Mouse (Mus musculus) erythroblast, adult 5-6 weeks (primary cell): ENCODE measurements around the gene Aurkaip1. TPM values are rescaled to one million over a fixed set of nuclear protein-coding genes. Genes with fewer than 3 reads are reported as not detected.

ENCODE experiments used
- ATAC-seq: replicated peaks from 2 replicates; pipeline ENCODE4 v1.8.0; 2016; ENCODE audit warnings: moderate number of reproducible peaks, mild to moderate bottlenecking, moderate TSS enrichment, inconsistent platforms; ENCODE audit not compliant: poor library complexity, low FRiP score, severe bottlenecking
- total RNA-seq, 2 experiments: library from RNA; stranded (forward) in 1 of 2; stranded (reverse) in 1 of 2; fragments of 150-400 nt in 1 of 2; fragments of 200-764, 138-1000 nt in 1 of 2; gene quantifications; 2 replicates each; pipeline versions ENCODE4 v1.2.3 to v1.2.4; 2015 to 2017; ENCODE audit warnings: low replicate concordance in 2 of 2

Aurkaip1 gene
- total RNA-seq, 2 experiments from 2014 or later, result 25.0 to 56.0 TPM

DNA sequence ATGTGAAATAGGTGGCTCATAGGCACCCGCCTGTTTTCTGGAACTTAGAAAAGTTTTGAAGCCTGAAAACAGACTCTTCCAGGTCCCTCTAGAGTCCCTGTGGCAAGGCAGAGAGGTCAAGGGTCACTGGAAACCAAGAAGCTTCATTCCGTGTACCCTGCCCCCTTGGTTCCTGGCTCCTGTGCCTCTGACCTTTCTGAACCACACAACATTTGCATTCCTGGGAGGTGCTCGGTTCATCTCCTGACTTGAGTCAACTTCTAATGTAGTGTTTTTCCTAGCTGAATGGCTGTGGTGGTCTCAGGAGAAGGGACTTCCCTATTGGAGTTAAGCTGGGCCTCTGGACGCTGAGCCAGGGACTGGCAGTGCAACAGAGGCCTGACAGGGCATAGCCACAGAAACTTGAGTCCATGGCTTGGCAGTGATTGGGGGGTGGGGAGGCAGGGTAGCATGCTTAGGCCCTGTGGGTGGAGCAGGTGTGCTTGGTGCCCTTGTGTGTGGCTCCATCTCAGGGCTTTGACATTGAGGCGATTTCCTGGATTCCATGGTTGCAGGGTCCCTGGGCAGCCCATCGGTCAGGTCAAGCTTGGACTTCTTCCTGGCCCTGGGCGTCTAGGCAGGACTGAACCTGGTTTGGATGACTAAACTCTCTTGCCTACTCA lies 17.5 kb downstream of the Aurkaip1 start:
- no peak for ATAC-seq

DNA sequence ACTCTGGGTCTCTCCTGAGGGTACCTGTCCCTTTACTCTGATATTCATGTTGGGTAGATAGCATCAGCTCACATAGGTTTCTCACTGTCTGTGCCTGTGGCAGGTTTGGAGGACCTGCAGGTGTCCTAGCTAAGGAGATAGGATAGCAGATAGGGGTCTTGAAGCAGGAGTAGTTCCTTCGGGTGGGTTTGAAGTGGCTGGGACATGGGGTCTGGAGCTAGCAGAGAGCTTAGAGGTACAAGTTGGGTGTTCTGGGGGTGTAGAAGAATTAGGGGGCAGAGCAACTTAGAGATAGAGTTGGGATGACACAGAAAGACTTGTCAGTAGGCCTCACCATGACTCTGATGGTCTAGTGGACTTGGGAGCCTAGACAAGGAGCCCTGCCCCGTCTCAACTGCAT lies 18.3 kb downstream of the Aurkaip1 start:
- ATAC-seq, result no peak

DNA sequence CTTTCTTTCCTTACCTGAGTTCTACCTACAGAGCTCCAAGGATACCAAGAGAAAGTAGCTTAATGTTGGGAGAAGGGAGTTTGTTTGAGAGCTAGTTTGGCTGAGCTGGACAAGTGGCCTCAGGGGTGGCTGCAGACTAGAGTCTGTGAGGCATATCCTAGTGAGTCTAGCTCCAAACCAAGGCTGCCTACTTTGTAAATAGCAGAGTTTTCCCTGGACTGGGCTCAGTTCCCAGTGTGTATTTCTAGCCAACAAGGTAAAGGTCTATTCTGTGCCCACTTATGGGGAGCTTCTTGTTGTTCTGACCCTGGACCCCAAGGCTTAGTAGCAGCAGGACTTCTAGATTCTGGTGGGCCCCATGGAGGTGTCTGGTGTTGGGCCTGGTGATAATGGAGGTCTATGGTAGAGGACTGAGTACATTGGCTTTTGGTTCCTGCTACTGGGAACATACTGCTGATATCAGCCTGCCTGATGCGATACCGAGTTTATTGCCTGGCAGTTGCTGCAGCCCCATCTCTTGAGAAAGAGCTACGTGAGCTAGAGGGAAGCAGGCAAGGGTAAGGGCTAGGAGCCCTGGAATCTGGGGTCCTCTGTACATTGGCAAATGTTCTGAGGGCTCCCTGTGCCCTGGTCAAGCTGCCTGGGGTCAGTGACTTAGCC lies 18.9 kb downstream of the Aurkaip1 start:
- no peak for ATAC-seq

DNA sequence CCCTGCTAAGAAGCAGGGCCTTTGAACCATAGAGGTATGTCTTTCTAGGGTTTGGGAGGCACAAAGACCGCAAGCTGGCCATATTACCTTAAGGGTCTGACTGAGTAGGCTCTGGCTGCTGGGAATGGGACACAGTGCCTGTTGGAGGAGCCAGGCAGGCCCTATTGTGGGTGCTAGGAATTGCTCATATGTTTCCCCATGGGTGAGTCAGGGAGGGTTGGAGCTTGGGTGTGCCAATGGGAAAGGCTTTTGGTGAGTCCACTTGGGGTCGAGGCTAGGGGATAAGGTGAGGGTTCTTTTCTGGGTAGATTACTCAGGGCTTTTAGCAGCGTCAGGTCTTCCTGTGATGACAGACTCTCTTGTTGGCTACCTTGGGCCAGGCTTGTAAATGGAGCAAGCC lies 20.3 kb downstream of the Aurkaip1 start:
- ATAC-seq, result no peak

DNA sequence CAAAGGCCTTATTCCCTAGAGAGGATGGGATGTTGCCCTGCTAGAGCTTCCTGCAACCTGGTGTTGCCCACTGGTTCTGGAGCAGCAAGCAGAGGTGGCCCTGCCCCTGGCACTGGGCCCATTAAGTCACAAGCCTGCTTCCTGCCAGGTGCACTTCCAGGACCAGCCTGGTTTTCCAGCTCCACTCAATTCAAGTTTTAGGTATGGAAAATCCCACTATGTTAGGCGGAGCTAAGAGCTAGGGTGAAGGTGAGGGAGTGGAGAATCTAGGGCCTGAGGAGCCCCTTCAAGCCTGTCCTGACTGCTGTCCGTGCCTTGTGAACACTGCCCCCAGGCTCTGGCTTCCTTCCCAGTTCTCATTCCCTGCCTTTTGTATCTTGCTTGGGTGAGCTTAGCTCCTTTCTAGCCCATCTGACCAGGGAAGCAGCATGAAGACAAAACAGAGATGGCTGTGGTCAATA lies 20.9 kb downstream of the Aurkaip1 start:
- ATAC-seq, result no peak

DNA sequence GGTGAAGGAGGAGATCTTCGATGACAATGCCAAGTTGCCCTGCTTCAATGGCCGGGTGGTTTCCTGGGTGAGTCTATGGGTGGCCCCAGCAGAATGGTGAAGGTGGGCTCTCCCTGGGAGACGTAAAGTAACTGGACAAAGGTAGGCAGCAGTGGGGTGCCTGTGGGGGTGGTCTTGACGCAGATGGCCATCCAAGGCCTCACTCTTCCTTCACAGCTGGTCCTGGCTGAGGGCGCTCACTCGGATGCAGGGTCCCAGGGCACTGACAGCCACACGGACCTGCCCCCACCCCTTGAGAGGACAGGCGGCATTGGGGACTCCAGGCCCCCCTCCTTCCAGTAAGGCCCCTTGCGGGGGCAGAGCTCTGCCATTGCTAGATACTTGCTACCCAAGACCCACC lies 22.3 kb downstream of the Aurkaip1 start:
- no peak for ATAC-seq

DNA sequence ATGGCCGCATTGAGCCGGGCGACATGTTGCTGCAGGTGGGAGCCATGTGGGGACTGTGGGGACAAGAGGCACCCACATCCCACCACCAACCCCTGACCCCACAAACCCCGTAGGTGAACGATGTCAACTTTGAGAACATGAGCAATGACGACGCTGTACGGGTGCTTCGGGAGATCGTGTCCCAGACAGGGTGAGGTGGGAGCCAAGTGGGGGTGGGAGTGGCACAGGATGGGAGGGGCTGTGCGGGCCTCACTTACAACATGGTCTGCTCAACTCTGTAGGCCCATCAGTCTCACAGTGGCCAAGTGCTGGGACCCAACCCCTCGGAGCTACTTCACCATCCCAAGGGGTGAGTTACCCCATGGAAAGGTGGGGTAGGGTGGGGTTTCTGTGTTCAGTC lies 23.9 kb downstream of the Aurkaip1 start:
- ATAC-seq, result no peak

DNA sequence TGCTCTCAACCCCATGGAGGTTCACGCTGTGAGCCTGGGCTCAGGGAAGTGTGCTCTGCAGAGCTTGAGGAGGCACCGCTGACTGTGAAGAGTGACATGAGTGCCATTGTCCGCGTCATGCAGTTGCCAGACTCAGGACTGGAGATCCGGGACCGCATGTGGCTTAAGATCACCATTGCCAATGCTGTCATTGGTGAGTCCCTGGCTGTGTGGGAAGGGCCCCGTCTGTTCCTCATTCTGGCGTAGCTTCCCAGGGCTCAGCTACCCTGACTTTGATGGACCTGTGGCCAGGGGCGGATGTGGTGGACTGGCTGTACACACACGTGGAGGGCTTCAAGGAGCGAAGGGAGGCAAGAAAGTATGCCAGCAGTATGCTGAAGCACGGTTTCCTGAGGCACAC lies 25.0 kb downstream of the Aurkaip1 start:
- ATAC-seq, result no peak

DNA sequence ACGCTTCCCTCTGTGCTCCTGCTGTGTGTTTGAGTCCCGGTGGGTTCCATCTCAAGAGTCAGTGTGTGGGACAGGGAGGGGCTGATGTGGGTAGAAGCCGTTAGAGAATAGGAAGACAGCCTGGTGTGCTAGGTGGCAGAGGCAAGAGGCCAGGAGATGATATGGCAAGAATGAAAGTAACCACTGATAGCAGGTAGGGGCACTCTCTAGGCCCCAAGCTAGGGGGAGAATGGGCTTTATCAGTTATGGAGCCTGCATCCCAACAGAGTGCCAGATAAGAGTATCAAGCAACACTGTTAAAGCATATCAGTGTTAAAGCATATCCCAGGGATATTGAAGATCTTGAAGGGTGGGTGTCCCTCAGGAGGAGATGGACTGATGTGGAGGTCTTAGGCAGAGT lies 25.8 kb downstream of the Aurkaip1 start:
- ATAC-seq, result no peak

DNA sequence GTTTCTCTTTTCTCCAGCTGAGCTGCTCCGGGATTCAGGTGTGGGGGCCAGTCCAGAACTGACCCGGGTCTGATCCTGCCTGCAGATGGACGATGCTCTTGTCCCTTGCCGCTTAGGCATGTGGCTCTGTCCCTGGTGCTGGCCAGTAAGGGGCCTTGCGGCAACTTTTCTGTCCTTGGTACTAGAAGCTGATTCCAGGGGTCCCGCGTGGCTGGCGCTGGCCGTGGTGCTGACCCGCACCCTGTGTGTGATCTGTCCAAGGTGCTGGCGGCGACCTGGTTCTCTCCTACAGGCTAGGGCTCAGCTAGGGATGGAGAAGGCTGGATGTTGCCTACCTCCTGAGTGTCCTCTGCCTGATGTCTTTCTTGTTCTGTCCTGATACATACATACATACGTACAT lies 28.2 kb downstream of the Aurkaip1 start:
- no peak for ATAC-seq

DNA sequence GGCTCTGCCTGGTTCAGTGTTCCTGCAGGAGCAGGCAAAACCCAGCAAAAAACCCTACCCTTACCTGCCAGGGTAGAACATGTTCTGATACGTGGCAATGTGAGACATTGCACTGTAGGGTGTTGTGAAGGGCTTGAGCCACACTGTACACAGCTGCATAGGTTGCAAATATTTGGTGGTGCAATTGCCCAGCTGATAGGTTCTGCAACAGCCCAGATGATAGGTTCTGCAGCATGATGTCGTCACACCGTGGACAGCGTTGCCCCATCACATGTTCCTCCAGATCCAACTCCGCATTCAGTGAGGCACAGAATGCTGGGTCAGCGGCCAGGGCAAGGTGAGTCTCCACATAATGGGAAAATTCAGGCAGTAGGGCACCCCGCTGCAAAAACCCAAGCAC lies 30.7 kb downstream of the Aurkaip1 start:
- no peak for ATAC-seq

DNA sequence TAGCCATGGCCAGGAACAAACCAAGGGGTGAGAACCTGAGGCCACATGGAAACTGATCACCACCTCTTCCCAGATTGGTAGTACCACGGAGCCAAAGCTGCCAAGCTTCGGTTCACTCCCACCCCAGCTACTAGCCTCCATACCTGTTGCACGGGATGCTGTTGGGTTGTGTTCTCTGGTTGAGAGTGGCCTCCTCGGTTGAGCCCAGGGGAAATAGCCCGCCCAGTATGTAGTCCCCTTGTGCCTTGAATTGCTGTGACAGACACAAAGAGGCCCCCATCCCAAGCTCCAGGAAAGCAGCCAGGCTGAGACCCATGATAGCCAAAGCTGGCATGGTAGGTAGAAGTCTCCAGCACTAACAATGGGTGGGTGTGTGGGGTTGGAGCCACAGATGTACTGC lies 31.9 kb downstream of the Aurkaip1 start, which contains the start of gene Tas1r3:
Gene Tas1r3, minus strand, starts transcription at position 362 of the 400 bp plus-strand sequence.
- no peak for ATAC-seq

DNA sequence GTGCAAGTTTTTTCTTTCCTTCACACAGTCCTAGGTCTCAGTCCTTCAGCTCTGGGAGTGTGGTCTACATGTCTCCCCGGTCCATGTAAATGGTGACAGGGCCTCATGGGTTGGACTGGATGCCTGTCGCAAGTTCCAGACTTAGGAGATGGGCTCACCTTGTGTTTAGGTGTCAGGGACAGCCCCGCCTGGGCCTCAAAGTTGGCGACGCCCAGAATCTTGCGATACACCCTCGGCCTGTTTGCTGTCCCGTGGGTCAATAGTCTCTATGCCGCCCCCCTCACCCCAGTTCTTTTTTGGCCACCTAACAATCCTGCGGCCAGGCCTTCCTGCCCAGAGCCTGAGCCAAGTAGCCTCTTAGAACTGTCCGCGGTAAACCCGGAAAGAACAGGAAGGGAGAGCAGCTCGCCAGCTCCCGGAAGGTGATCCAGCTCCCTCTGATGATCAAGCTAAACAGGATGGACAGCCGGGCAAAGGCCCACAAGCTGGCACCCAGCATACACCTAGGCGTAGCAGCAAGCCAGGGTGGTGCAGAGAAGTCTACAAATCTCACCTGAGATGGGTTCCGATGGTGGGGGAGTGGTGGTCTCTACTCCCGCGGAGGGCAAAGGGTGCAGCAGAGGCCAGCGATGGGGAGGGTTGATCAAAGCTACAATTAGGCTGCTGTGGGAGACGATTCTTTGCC lies 37.7 kb downstream of the Aurkaip1 start:
- ATAC-seq, result peak; percentile 52

DNA sequence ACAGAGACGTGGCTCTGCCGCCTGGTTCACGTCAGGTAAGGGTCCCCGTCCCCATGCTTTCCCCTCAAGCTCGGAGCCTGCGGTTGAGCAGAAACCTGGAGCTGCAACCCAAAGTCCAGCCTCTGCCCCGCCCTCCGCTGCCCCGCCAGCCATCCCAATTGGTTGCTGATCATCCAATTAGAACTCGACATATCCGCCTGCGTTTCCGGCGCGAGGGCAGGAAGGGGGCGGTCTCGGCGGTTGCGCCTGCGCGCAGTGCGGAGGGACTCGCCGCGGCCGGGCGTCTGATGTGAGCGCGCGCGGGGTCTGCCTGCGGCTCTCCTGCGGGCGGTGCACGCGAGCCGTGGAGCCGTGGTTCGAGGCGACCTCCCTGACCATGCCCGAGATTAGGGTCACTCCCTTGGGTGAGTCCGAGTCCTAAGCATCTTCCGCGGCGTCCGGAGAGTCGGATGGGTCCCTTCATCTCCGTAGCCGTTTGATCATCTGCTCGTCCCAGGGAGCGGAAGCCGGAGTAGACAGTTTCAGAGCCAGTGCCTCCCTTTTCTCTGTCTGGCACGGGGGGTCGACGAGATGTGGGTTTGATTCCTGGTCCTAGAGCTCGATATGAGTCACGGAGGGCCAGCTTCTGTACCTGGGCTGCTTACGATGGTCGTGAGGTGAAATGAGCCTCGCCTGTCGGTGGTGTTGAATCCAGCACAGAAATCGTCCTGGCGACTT lies 38.4 kb downstream of the Aurkaip1 start, which contains the start of the genes Cptp and Ints11:
Gene Cptp, minus strand, starts transcription at position 124 of the 717 bp plus-strand sequence.
Gene Ints11, plus strand, starts transcription at position 230 of the 717 bp plus-strand sequence.
- peak; percentile 95 for ATAC-seq

DNA sequence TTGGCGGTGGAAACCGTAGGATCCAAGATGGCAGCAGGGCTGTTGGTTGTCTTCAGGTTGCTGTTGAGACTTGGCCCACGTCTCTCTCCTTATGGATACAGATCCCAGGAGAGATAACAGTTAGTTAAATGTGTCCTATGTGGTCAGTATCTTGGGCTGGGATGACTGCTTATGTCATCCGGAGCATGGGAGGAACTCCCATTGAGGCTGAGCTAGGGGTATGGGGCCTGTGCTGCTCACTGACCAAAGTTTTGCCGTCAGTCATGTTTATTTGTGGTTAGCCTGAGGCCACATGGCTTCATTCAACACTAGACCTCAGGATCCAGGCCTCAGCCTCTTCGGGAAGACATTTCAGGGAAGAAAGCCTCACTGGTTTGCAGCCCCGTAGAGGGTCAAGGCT lies 40.3 kb downstream of the Aurkaip1 start:
- ATAC-seq, result no peak

Other genes starting within 250 kb of the Aurkaip1 start
- gene Slc35e2, start 229.9 kb upstream of the Aurkaip1 start, total RNA-seq (2015; ENCODE audit: low replicate concordance), result 10.4 and 13.8 TPM in 2 replicates
- 7.6 and 13.2 TPM in 2 replicates for gene Slc35e2, start 229.9 kb upstream of the Aurkaip1 start, total RNA-seq (2017; ENCODE audit: low replicate concordance)
- gene Cdk11b, start 206.4 kb upstream of the Aurkaip1 start, total RNA-seq (2015; ENCODE audit: low replicate concordance), result 23.0 and 24.8 TPM in 2 replicates
- gene Cdk11b, start 206.4 kb upstream of the Aurkaip1 start, total RNA-seq (2017; ENCODE audit: low replicate concordance), result 20.7 and 51.7 TPM in 2 replicates
- gene Gm10563, start 185.9 kb upstream of the Aurkaip1 start, total RNA-seq (2015; ENCODE audit: low replicate concordance), result not detected in 2 replicates
- gene Gm10563, start 185.9 kb upstream of the Aurkaip1 start, total RNA-seq (2017; ENCODE audit: low replicate concordance), result not detected in 2 replicates
- gene Mmp23, start 177.9 kb upstream of the Aurkaip1 start, total RNA-seq (2015; ENCODE audit: low replicate concordance), result 1.9 TPM in 1 of 2 replicates, not detected in the other
- not detected in 2 replicates for gene Mmp23, start 177.9 kb upstream of the Aurkaip1 start, total RNA-seq (2017; ENCODE audit: low replicate concordance)
- gene Mib2, start 162.1 kb upstream of the Aurkaip1 start, total RNA-seq (2015; ENCODE audit: low replicate concordance), result 0.77 and 0.84 TPM in 2 replicates
- 2.1 and 3.2 TPM in 2 replicates for gene Mib2, start 162.1 kb upstream of the Aurkaip1 start, total RNA-seq (2017; ENCODE audit: low replicate concordance)
- gene Fndc10, start 136.9 kb upstream of the Aurkaip1 start, total RNA-seq (2015; ENCODE audit: low replicate concordance), result not detected in 2 replicates
- 0.09 TPM in 1 of 2 replicates, not detected in the other for gene Fndc10, start 136.9 kb upstream of the Aurkaip1 start, total RNA-seq (2017; ENCODE audit: low replicate concordance)
- 35.9 and 37.1 TPM in 2 replicates for gene Ssu72, start 126.5 kb upstream of the Aurkaip1 start, total RNA-seq (2015; ENCODE audit: low replicate concordance)
- gene Ssu72, start 126.5 kb upstream of the Aurkaip1 start, total RNA-seq (2017; ENCODE audit: low replicate concordance), result 28.3 and 43.4 TPM in 2 replicates
- 0.19 TPM in 1 of 2 replicates, not detected in the other for gene Tmem240, start 96.5 kb upstream of the Aurkaip1 start, total RNA-seq (2015; ENCODE audit: low replicate concordance)
- not detected in 2 replicates for gene Tmem240, start 96.5 kb upstream of the Aurkaip1 start, total RNA-seq (2017; ENCODE audit: low replicate concordance)
- 4.6 and 14.0 TPM in 2 replicates for gene Atad3a, start 70.2 kb upstream of the Aurkaip1 start, total RNA-seq (2015; ENCODE audit: low replicate concordance)
- 11.9 and 17.4 TPM in 2 replicates for gene Atad3a, start 70.2 kb upstream of the Aurkaip1 start, total RNA-seq (2017; ENCODE audit: low replicate concordance)
- not detected in 2 replicates for gene Vwa1, start 56.6 kb upstream of the Aurkaip1 start, total RNA-seq (2015; ENCODE audit: low replicate concordance)
- gene Vwa1, start 56.6 kb upstream of the Aurkaip1 start, total RNA-seq (2017; ENCODE audit: low replicate concordance), result not detected in 2 replicates
- gene Tmem88b, start 45.4 kb upstream of the Aurkaip1 start, total RNA-seq (2015; ENCODE audit: low replicate concordance), result 1.3 TPM in 1 of 2 replicates, not detected in the other
- gene Tmem88b, start 45.4 kb upstream of the Aurkaip1 start, total RNA-seq (2017; ENCODE audit: low replicate concordance), result 0.42 and 1.3 TPM in 2 replicates
- gene Ankrd65, start 40.8 kb upstream of the Aurkaip1 start, total RNA-seq (2015; ENCODE audit: low replicate concordance), result 2.5 TPM in 1 of 2 replicates, not detected in the other
- 1.7 and 4.3 TPM in 2 replicates for gene Ankrd65, start 40.8 kb upstream of the Aurkaip1 start, total RNA-seq (2017; ENCODE audit: low replicate concordance)
- gene Mrpl20, start 28.4 kb upstream of the Aurkaip1 start, total RNA-seq (2015; ENCODE audit: low replicate concordance), result 33.0 and 33.8 TPM in 2 replicates
- 18.9 and 45.0 TPM in 2 replicates for gene Mrpl20, start 28.4 kb upstream of the Aurkaip1 start, total RNA-seq (2017; ENCODE audit: low replicate concordance)
- gene Ccnl2, start 18.8 kb upstream of the Aurkaip1 start, total RNA-seq (2015; ENCODE audit: low replicate concordance), result 117 and 136 TPM in 2 replicates
- 187 and 202 TPM in 2 replicates for gene Ccnl2, start 18.8 kb upstream of the Aurkaip1 start, total RNA-seq (2017; ENCODE audit: low replicate concordance)
- 2.1 TPM in 1 of 2 replicates, not detected in the other for gene Mxra8, start 8.4 kb downstream of the Aurkaip1 start, total RNA-seq (2015; ENCODE audit: low replicate concordance)
- gene Mxra8, start 8.4 kb downstream of the Aurkaip1 start, total RNA-seq (2017; ENCODE audit: low replicate concordance), result not detected in 2 replicates
- 3.7 and 6.7 TPM in 2 replicates for gene Dvl1, start 16.1 kb downstream of the Aurkaip1 start, total RNA-seq (2015; ENCODE audit: low replicate concordance)
- gene Dvl1, start 16.1 kb downstream of the Aurkaip1 start, total RNA-seq (2017; ENCODE audit: low replicate concordance), result 4.8 and 6.3 TPM in 2 replicates
- gene Tas1r3, start 32.1 kb downstream of the Aurkaip1 start, total RNA-seq (2015; ENCODE audit: low replicate concordance), result not detected in 2 replicates
- gene Tas1r3, start 32.1 kb downstream of the Aurkaip1 start, total RNA-seq (2017; ENCODE audit: low replicate concordance), result 0.14 and 0.85 TPM in 2 replicates
- 1.5 and 1.7 TPM in 2 replicates for gene Cptp, start 38.2 kb downstream of the Aurkaip1 start, total RNA-seq (2015; ENCODE audit: low replicate concordance)
- gene Cptp, start 38.2 kb downstream of the Aurkaip1 start, total RNA-seq (2017; ENCODE audit: low replicate concordance), result 2.5 and 6.4 TPM in 2 replicates
- gene Ints11, start 38.3 kb downstream of the Aurkaip1 start, total RNA-seq (2015; ENCODE audit: low replicate concordance), result 5.6 and 10.0 TPM in 2 replicates
- 7.8 and 8.5 TPM in 2 replicates for gene Ints11, start 38.3 kb downstream of the Aurkaip1 start, total RNA-seq (2017; ENCODE audit: low replicate concordance)
- 2.3 and 5.9 TPM in 2 replicates for gene Pusl1, start 60.5 kb downstream of the Aurkaip1 start, total RNA-seq (2015; ENCODE audit: low replicate concordance)
- gene Pusl1, start 60.5 kb downstream of the Aurkaip1 start, total RNA-seq (2017; ENCODE audit: low replicate concordance), result 2.2 and 5.3 TPM in 2 replicates
- 5.6 and 10.0 TPM in 2 replicates for gene Acap3, start 60.5 kb downstream of the Aurkaip1 start, total RNA-seq (2015; ENCODE audit: low replicate concordance)
- 4.3 and 23.7 TPM in 2 replicates for gene Acap3, start 60.5 kb downstream of the Aurkaip1 start, total RNA-seq (2017; ENCODE audit: low replicate concordance)
- 9.4 and 19.4 TPM in 2 replicates for gene Ube2j2, start 112.6 kb downstream of the Aurkaip1 start, total RNA-seq (2015; ENCODE audit: low replicate concordance)
- gene Ube2j2, start 112.6 kb downstream of the Aurkaip1 start, total RNA-seq (2017; ENCODE audit: low replicate concordance), result 25.6 and 41.3 TPM in 2 replicates
- 99.9 and 100 TPM in 2 replicates for gene C1qtnf12, start 131.0 kb downstream of the Aurkaip1 start, total RNA-seq (2015; ENCODE audit: low replicate concordance)
- 21.5 and 35.8 TPM in 2 replicates for gene C1qtnf12, start 131.0 kb downstream of the Aurkaip1 start, total RNA-seq (2017; ENCODE audit: low replicate concordance)
- 1.0 and 4.4 TPM in 2 replicates for gene B3galt6, start 161.4 kb downstream of the Aurkaip1 start, total RNA-seq (2015; ENCODE audit: low replicate concordance)
- 1.2 and 1.4 TPM in 2 replicates for gene B3galt6, start 161.4 kb downstream of the Aurkaip1 start, total RNA-seq (2017; ENCODE audit: low replicate concordance)
- gene Sdf4, start 161.6 kb downstream of the Aurkaip1 start, total RNA-seq (2015; ENCODE audit: low replicate concordance), result 11.1 and 16.7 TPM in 2 replicates
- 101 and 127 TPM in 2 replicates for gene Sdf4, start 161.6 kb downstream of the Aurkaip1 start, total RNA-seq (2017; ENCODE audit: low replicate concordance)
- 5.2 TPM in 1 of 2 replicates, not detected in the other for gene Tnfrsf4, start 182.6 kb downstream of the Aurkaip1 start, total RNA-seq (2015; ENCODE audit: low replicate concordance)
- 5.5 TPM in 1 of 2 replicates, not detected in the other for gene Tnfrsf4, start 182.6 kb downstream of the Aurkaip1 start, total RNA-seq (2017; ENCODE audit: low replicate concordance)
- gene Tnfrsf18, start 194.9 kb downstream of the Aurkaip1 start, total RNA-seq (2015; ENCODE audit: low replicate concordance), result 16.5 TPM in 1 of 2 replicates, not detected in the other
- gene Tnfrsf18, start 194.9 kb downstream of the Aurkaip1 start, total RNA-seq (2017; ENCODE audit: low replicate concordance), result 2.3 and 2.9 TPM in 2 replicates
- gene Ttll10, start 228.1 kb downstream of the Aurkaip1 start, total RNA-seq (2015; ENCODE audit: low replicate concordance), result not detected in 2 replicates
- gene Ttll10, start 228.1 kb downstream of the Aurkaip1 start, total RNA-seq (2017; ENCODE audit: low replicate concordance), result not detected in 2 replicates